Mouse (Mus musculus) adrenal gland, postnatal 14 days (tissue): ENCODE measurements around the gene Cryl1. TPM values are rescaled to one million over a fixed set of nuclear protein-coding genes. Genes with fewer than 3 reads are reported as not detected.

ENCODE experiments used
- DNase-seq: peaks from one replicate; pipeline ENCODE4 v3.0.0; 2021; ENCODE audit warnings: mixed read lengths
- total RNA-seq: library from RNA; stranded (reverse); gene quantifications from 2 replicates; pipeline ENCODE4 v1.2.3, GENCODE M21; 2021

Gene Cryl1
- total RNA-seq, 1 experiment from 2014 or later: 16.9 TPM

DNA sequence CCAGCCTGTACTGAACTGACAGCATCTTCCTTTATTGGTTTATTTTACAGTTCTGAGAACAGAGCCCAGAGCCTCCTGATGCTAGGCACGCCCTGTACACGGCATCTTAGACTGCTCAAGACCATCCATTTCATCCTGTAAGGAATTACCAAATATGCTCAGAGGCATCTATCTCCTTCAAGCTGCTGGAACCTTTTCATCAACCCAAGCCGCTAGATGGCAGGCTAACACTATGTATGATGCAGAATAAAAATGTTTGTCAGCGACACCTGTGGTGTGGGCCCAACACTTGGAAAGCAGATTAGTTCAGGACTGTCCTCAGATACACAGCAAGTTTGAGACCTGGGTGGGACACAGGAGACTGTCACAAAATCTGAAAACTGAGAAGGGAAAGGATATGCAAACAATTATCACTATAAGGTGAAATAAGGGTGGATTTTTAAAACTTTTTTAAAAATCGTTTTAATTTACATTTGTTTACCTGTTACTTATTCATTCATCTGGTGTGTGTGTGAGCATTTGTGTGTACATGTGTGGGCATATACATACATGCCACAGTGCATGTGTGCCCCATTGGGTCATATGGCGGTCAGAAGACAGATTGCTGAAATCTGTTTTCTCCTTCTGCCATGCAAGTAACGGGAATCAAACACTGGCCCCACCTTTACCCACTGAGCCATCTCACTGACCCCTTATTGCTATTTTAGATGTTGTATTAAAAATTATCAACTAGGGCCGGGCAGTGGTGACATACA is 25.8 kb downstream of the Cryl1 start:
- peak; percentile 78 for DNase-seq

GRCm38 (mm10) chr14:57367327-57367726 is 31.0 kb downstream of the Cryl1 start:
- no peak for DNase-seq

DNA sequence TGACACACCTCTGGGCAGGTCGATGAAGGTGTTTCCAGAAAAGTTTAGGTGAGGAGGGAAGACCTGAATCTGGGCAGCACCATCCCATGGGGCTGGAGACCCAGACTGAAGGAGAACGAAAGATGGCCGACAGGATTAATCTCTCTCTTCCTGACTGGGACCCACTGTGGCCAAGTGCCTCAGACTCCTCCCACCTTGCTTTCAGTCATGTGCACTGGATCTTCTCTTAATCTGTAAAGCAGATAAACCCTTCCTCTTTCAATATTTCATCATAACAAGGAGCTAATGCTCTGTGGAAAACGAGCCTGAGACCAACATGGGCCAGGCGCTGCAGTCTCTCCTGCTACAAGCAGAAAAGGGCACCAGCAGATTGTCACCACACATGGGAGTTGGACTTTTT is 31.6 kb downstream of the Cryl1 start:
- DNase-seq: no peak

DNA sequence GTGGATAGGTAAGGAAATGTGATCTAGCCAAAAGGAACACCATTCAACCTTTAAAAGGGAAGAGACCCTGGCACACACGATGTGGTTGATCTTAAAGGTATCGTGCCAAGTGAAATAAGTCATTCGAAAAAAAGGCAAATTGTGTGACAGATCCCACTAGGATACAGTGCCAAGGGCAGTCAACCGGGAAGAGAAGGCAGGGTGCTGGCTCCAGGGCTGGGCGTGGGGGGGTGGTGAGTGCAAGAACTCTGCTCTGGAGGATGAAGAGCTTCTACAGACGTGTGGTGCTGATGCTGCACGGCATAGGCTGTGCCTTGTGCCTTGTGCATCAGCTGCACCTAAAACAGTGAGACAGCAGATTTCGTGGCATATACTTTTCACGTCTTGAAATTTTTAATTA is 33.0 kb downstream of the Cryl1 start:
- no peak for DNase-seq

- DNase-seq: no peak
Measured at GRCm38 (mm10) chr14:57363833-57364232, 34.5 kb downstream of the Cryl1 start.

DNA sequence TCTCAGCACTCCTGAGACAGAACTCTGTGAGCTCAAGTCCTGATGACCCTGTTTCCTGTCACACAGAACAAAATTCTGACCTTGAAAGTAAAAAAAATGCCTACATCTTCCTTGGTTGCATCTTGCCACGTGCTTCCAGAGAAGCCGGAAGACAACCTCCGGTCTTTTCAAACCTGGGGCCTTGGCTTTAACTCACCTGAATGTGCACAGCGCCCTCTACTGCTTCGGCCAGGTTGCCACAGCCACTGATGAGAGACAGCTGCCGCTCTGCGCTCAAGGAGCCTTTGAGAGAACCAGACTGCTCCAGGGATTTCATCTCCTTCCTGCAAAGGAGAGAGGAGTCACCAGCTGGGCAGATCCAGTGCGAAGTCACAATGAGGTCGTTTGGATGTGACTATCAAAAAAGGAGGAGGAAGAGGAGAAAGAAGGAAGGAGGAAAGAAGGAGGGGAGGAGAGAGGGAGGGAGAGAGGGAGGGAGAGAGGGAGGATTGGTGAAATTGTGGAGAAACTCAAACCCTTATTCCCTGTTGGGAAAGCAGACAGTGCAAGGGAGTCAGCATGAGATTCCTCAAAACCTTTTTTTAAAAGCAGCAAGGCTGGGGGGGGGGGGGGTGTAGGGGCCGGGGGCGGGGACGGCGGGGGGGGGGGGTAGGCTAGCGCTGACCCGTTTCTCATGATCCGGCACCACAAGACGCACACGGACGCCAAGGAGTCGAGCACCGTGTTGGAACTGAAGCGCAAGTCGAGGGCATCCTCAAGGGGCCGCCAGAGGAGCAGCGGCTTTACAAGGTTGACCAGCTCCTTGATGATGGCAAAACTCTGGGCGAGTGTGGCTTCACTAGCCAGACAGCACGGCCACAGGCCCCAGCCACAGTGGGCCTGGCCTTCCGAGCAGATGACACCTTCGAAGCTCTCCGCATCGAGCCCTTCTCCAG is 35.3 kb downstream of the Cryl1 start:
- DNase-seq: peak; percentile 85

DNA sequence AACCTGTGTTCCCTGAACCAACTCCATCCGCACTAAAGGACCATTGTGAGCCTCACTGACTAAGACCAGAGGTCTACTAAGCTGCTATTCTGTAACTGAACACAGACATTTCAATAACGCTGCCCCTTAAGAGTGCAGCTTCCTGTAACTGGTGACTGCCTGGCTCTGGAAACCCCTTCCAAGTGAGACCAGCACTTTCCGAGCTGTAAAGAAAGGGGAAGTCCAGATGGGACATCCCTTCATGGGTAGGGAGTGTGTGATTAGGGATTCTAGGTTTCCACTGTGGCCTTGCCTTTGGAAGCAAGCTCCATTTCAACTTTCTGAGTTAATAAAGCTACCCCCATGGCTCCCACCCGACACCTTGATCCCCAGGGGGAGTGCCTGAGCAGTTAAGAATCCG is 41.3 kb downstream of the Cryl1 start:
- no peak for DNase-seq

GRCm38 (mm10) chr14:57351521-57352235 is 46.7 kb downstream of the Cryl1 start:
- no peak for DNase-seq

- no peak for DNase-seq
Measured at GRCm38 (mm10) chr14:57349955-57350354, 48.4 kb downstream of the Cryl1 start.

GRCm38 (mm10) chr14:57348155-57348554 is 50.2 kb downstream of the Cryl1 start:
- DNase-seq: no peak

DNA sequence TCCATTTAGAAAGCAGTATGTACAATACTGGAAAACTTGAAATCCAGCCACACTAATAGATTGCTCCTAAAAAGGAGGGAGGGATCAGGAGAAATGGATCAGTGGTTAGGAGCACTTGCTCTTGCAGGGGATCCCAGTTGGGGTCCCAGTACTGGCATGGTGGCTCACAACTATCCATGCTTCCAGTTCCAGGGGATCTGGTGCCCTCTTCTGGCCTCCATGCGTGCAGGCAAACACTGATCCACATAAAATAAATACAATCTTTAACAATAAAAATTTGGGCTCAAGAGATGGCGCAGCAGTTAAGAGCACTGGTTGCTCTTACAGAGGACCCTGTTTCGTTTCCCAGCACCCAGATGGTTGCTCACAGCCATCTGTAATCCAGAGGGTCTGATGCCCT is 52.2 kb downstream of the Cryl1 start:
- DNase-seq: no peak

- DNase-seq: no peak
Measured at GRCm38 (mm10) chr14:57344781-57345492, 53.4 kb downstream of the Cryl1 start.

DNA sequence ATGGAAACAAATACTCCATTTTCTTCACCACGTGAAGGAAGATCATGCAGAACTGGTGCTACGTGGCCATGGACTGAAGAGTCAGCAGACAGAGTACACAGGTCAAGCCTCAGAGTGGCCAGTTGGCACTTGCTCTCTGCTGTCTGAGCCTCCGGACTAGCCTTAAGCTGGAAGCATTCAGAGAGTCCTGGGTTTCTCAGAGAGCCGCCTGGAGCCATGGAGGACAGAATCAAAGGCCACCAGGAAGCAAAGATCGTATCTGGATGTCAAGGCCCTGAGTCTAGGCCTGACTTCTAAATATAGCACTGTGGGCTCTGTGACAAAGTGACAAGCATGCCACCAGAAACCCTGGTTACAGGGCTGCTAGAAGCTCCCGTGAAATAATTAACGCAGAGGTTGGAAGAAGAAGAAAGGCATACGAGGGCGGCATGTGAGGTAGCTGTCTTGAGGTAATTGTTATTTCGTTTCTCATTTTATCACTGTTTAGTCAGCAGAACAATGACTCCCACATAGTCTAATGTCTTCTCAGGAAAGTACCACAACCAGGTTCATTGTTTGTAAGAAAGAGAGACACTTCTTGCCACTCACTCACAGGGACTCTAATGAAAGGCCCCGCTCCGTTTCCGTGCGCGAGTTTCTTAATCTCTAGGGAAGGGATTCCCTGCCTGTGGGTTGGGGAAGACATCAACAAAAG is 55.1 kb downstream of the Cryl1 start:
- DNase-seq: no peak

- DNase-seq: no peak
Measured at GRCm38 (mm10) chr14:57342316-57343055, 55.8 kb downstream of the Cryl1 start.

- no peak for DNase-seq
Measured at GRCm38 (mm10) chr14:57338666-57339065, 59.7 kb downstream of the Cryl1 start.

GRCm38 (mm10) chr14:57334833-57335232 is 63.5 kb downstream of the Cryl1 start:
- DNase-seq: no peak

DNA sequence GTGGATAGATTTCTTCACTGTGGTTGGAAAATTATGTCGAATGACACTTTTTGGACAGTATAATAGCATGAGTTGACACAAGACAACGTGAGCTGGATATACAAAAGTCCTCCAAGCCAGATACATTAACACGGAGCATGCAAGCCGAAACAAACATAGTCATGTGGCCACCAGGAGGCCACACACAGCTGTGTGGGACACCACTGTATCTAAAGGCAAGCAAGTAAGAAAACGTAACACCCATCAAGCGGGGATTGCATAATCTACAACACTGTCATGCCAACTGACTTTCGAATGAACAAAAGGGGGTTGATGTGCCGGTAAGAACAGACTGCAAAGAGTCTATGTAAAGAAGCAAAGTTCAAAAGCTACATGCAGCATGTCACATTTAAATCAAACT is 65.8 kb downstream of the Cryl1 start:
- DNase-seq: no peak

- DNase-seq: no peak
Measured at GRCm38 (mm10) chr14:57331097-57331496, 67.2 kb downstream of the Cryl1 start.

GRCm38 (mm10) chr14:57329600-57329999 is 68.7 kb downstream of the Cryl1 start:
- no peak for DNase-seq

DNA sequence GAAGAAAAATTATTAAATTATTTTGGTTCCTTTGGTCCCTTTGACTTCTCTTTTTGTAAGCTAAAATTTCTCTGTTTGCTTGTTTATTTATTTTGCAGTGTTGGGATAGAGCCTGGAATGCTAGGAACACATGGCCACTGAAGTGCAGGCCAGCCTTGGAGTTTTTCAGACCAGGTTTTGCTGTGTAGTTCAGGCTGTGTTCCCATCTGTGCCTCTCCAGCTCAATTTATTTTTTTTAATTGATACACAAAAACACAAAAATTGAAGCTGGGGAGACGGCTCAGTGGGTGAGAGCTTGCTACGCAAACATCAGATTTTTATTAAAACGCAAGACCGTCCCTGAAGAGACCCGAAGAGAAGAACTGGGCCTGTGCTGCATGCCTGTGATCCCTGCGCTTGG is 71.6 kb downstream of the Cryl1 start:
- DNase-seq: no peak

GRCm38 (mm10) chr14:57318812-57319211 is 79.5 kb downstream of the Cryl1 start:
- DNase-seq: no peak
